Mouse (Mus musculus) cerebral cortex, adult 2 months (tissue): ENCODE results near the gene Agtr1a.

Source experiments
- WGBS: fragments of 180-500 bp; shearing (Covaris S2); methylation state at CpG from one replicate; pipeline ENCODE4 v1.1.7; 2018; 5-methylcytosine and 5-hydroxymethylcytosine counted together

The Agtr1a gene

DNA sequence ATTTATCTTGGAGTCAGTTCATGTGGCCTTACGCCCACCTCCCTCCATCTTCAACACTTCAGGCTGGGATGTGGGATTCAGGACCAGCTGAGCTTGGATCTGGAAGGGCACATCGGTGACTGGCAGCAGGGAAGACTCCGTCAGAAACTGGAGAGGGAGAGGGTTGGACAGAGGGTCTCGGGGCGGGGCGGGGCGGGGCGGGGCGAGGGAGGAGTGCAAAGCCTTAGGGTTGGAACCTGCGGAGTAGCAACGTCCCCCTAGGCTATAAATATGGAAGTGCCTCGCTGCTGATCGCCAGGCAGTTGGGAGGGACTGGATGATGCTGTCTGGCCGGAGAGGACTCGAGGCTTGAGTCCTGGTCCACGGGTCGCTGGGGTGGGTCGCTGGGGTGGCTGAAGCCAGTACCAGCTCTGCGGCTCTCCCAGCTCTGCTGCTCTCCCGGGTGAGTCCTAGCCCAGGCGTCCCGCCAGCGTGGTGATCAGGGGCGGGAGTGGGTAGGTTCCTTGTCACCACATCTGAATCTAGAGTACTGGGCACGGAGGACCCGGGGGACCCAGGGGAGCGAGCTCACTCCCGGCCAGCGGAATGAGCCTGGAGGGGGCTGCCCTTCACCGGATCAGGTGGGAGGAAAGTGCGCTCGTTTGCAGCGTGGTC is at the start of gene Agtr1a:
Gene Agtr1a, plus strand, starts transcription at position 294 of the 654 bp plus-strand sequence.
- WGBS, result 2% methylated on average over 33 of the region's 33 CpGs

DNA sequence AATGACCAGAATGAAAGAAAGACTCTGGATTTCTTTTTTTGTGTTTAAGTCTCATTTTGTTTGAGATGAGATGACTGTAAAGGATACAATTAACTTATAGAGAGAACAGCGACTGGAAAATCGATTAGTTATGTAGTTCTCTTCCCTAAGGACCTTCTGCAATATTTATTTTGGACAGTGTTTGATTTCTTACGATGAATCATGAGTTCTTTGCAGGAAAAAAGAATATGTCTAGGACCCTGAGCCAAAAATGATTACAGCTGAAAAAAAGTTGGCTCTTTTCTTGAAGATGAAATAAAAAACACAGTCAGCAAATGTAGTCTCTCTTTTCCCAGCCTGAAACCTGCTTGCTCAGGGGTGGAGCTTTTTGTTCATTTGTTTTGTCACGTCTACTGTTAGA is 26.0 kb upstream of the Agtr1a start:
- 77% methylated on average over 4 of the region's 4 CpGs for WGBS

DNA sequence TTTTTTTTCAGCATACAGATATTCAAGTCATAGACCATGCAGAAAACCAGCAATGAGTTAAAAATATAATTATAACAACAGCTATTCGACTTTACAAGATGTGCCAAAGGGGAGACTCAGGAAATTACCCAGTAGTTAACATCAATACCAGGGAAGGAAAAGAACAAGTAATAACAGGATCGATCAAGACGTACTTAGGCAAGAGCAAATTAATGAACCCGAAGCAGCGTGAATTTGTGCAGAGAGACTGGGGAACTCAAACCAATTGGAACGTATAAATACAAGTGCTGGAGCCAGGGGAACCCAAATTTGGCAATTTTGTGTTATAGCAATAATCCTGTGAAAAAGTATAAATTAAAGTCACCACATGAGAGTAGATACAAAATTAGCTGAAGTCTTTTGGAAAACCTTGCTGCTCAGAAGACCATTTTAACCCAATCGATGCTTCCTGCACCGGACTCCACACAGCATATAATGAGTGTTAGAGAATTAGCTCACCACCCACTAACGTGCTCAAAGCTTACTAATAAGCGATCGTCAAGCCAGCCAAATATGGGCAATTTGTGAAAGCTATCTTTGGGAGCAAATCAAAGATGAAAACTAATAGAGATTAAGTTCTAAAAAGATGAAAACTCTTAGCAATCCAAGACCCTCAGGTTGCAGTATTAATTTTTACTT is 11.4 kb upstream of the Agtr1a start:
- WGBS, result 44% methylated on average over 11 of the region's 11 CpGs

DNA sequence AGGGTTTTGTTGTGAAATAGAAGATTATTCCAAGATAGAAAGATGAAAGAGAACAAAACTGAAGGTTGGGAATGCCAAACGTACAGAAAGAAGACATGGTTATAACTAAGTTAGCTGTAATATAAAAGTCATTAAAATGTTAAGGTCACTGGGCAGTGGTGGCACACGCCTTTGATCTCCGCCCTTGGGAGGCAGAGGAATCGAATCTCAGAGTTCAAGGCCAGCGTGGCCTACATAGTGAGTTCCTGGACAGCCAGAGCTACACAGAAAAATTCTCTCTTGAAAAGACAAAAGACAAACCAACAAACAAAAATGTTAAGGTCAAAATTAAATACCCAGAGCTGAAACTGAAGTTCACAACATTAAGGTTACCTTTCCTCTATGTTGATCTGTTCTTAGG is 5.2 kb upstream of the Agtr1a start:
- WGBS, result 91% methylated on average over 5 of the region's 5 CpGs

DNA sequence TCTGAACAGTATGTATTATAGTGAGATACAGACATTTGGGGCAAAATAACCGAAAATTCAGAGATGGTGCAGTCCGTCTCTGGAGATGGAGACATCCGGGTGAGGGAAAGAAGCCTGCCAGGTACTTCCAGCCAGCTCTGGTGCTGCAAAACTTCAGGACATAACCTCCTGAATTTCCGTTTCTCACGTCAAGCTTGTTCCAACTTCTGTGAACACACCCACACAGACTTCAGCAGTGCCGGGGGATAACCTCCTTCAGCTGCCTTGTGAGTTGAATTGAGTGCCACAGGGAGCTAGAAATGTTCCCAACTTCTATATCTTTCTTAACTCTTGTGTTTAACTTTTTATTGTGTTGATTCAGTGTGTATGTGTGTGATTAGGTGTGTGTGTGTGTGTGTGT is 4.4 kb upstream of the Agtr1a start:
- 47% methylated on average over 6 of the region's 6 CpGs for WGBS

DNA sequence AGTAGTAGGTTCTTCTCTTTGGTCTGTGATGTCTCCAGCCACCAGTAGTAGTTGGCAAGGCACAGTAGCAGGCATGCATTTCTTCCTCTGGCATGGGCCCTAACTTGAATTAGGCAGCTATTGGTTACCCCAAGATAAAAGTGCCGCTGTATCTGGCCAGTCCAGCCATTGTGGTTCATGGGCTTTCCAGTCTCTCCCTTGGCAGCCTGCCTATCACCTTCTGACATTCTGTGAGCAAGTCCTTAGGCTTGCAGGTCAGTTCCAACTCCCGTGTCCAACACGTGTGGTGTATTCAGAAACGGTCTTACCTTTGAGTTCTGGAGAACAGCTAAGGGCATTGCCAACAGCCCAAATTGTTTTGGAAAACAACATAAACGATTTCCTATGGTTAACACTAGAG is 3.7 kb upstream of the Agtr1a start:
- WGBS, result 82% methylated on average over 5 of the region's 5 CpGs

DNA sequence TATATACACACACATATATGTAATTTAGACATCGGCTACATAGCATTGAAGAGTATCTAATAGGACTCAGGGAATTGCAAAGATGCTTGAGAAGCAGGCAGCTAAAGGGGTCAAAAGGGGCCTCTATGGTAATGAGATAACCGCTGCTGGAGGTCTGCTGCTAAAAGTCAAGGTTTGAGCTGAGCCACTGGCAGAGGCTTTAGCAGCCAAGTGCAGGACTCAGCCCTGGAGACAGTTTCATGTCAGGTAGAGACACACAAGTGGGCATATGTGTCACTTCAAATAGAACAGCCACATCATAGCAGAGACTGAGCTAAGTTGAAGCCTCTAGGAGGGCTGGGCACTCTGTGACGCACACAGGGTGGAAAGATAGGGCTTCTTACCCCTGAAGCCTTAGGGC is 1.6 kb upstream of the Agtr1a start:
- WGBS, result 86% methylated on average over 3 of the region's 3 CpGs

DNA sequence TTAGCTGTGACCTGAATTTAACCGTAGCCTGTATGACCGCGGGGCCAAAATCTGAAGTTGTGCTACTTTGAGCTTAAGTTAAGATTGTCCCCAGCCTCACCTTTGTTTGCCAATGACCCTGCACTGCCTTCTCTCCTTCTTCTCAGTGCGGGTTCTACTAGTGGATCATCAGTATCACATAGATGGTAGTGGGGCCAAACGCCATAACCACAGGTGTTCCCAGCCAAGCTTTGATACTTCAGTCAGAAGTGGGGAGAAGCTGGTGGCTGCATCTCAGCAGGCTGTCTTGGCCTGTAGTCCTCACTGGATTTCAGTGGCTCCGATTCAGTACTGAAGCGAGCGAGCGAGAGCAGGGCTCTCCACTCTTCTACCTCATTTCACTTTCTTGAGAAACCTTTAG is 672 bp downstream of the Agtr1a start:
- WGBS, result 50% methylated on average over 9 of the region's 9 CpGs

DNA sequence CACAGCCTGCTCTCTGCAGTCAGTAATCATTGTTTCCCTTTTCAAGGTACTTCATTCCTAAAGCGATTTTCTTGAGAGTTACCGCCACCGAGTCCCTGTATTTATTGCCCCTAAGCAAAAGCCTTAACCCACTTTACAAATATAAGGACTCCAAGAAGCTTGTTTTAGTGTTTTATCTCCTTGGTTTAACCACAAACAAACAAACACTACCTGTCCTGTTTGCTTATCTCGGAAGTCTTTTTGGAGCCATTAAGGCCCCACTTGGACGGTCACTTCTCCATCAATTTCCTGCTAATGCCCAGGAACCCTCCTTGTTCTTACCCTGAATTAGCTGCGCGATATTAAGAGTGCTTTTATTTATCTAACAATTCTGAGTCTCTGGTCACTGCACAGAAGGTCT is 1.4 kb downstream of the Agtr1a start:
- WGBS, result 87% methylated on average over 7 of the region's 7 CpGs

DNA sequence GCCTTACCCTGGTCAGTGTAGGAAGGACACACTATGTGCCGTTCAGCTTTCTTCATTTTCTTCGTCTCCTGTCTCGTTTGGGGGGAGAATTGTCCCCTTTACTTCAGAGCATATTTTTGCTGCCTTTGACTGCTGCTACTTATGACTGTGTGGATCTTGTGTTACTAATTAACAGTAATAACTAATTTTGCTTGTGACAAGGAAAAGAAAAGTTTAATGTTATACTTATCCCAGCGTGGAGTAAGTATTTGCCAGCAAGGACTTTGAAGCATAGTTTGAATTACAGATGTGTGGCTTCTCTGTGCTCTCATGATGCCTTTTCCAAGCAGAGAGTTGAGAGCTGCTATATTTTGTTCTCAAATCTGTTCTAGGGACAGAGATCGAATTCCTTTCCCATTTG is 2.3 kb downstream of the Agtr1a start:
- 87% methylated on average over 5 of the region's 5 CpGs for WGBS

DNA sequence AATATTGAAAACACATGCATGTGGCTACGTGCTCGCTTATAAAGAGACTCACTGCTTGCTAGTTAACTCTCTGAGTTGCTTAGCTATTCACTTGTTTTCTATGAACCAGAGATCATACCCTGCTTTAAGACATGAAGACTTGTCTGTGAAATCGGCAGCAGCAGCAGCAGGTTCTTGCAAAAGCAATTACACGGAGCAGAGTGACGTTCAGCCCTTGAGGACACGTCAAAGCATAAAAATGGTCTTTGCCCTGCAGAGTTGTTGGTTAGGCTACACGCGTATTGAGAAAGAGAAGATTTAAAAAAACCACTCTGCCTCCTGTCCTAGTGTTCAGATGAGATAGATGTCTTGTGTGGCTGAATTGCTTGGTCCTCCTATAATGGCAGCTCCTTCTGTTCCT is 3.7 kb downstream of the Agtr1a start:
- WGBS, result 96% methylated on average over 8 of the region's 8 CpGs

DNA sequence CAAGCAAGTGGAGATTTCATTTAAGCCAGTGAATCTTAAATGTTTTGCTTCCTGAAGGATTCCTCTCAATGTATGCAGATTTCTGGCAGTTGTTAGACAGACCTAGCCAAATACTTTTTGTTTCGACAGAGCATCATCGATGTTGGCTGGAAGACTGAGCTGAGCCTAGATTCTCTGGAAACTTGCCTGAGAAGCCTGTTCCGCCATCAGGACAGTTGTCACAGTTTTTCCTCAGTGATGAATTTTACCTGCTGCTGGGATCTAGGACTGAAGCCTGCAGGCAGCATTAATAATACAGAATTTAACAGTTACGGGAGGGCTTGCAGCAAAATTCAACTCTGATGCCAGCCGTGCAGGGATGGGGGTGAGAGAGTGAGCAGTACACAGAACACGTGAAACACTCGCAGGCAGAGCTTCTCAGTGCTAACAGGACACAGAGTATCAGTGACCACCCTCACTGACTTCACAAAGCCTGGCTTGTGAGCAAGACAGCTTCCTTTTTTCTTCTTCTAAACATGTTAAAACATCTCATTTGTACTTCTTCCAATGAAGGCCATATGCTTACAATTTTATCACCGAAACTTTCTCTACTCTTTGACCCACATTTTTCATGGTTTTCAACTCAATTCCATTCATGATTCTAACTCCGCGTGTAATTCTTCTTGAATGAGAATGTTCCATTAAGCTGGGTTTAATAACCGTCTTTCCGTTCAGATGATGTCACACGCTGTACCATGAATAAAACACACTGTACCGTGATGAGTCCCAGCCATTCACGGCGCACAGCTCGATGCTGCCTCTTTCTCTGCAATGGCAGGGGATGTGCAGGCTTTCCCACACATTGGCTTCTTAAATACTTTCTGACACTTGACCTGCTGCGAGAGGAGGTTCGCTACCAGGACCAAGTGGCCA is 6.0 kb downstream of the Agtr1a start:
- WGBS, result 48% methylated on average over 19 of the region's 19 CpGs

DNA sequence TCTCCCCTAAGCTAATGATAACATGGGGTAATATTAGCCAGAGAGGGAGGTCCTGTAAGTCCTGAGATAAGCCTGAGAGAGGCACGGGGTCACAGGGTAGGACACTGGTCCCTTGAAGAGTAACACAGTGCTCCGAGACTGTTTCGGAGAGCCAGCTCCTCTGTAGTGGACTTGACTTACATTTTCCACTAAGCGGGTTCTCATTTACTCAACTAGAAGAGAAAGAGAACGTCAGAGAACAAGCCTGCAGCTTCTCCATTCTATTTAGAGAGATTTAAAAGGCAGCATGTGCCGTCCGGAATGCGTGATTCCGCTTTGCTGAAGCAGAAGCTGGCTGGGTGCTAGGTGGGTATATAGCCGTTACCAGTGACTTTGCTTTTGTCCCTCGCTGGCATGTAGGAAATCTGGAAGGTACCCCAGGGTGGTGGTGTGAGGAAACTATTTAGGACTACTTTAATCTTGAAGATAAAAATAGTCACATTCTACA is 9.2 kb downstream of the Agtr1a start:
- WGBS, result 60% methylated on average over 11 of the region's 11 CpGs

DNA sequence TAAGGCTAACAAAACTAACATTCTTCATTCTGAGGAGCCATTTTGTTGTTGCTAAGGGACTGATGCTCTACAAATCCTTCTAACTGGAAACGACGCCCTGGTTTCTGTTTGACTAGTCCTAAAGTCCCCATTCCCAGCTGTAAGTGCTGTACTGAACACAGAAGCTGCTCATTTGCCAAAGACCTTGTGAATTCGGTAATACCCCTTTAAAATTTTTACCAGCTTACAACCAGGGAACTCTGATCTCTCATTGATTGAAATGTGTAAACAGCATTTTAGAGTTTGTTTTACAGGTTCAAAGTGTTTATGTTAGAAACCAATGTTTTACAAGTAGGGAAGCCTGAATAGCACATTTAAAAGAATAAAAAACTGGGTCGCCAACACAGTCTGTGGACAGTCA is 10.6 kb downstream of the Agtr1a start:
- 76% methylated on average over 4 of the region's 4 CpGs for WGBS

DNA sequence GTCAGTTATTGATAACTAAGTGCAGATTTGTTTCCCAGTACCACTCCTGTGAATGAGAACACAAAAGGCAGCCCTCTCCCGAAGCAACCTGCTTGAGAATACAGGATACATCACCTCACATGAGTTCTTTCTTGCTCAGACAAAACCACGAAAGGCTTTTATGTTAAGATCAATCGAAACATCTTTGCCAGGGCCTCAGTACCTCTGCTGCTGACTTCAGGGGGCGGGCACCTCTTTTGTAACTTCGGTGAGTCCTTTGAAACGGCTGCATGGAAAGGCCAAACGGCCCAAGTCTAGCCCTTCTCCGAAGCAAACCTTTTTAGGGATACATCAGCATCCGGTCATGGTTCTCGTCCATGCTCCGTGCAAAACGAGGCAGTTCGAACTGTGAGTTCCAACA is 15.7 kb downstream of the Agtr1a start:
- WGBS, result 76% methylated on average over 13 of the region's 13 CpGs

DNA sequence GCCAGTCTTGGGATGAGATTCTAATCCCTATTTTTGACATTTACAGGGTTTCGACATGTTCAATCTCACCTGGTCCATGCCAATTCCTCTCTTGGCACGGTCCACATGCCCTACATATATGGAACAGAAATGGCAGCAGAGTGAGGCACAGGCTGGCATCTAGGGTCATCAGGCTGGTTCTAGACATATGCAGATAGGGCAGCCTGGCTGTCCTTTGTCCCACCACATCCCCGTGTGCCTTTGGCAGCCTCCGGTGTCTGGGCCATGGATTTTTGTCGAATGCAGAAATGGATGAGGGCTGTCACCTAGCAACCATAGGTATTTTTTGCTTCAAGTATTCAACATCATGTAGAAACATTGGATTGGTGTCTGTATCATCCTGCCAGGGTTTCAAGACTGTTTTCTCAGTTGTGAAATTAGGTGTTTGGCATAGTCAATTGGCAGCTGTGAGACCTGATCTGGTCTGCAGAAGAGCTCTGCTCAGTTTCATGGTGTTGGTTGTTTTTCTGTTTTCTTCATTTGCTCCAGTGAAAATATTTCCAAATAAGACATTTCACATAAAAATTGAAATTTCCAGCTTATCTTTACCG is 18.8 kb downstream of the Agtr1a start:
- WGBS, result 63% methylated on average over 6 of the region's 6 CpGs

DNA sequence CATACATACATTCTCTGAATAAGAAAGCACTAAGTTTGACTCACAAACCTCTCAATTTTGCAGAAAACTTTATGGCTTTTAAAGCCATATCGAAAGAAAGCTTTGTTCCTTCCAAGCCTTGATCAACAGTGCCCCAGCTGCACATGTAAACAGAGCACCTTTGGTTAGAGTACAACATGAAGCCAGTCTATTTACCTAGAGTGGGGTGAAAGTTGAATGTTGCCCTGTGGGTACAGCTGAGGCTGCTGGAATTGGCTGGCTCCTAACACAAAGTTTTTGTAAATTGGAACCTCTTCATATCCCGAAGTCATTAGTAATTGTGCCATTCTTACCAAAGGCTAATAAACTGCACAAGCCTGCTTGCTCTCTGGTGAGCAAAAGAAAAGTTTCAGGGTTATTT is 19.7 kb downstream of the Agtr1a start:
- 92% methylated on average over 2 of the region's 2 CpGs for WGBS

DNA sequence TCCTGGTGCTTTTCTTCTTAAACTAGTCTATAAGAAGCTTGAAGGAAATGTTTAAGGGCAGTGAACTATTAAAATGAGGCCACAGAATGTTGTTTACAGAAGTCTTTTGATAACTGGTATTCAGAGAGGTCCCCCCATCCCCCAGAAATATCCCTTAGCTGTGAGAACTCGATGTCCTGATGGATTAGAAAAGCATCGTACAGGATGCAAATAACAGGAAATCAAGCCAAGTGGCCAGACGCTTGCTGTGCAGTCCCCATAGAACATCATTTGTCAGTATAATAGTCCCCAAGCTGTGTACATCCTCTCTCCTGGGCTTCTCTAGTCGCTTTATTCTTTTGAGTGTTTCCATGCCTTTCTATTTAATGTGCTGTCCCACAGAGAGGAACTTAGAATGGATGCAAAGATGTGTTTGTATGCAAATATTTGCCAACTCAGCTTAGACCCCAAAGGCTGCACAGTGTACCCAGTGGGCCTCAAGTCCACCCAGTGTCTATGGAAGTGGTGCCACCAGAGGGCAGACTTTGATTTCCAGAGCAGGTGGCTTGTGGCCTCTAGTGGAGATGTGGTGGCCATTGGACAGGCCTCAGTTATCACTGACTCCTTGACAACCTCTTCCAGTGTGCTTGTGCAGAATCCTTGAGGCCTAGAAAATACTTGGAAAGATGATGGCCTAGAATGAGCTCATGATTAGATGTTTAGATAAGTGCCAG is 22.4 kb downstream of the Agtr1a start:
- 62% methylated on average over 4 of the region's 4 CpGs for WGBS

DNA sequence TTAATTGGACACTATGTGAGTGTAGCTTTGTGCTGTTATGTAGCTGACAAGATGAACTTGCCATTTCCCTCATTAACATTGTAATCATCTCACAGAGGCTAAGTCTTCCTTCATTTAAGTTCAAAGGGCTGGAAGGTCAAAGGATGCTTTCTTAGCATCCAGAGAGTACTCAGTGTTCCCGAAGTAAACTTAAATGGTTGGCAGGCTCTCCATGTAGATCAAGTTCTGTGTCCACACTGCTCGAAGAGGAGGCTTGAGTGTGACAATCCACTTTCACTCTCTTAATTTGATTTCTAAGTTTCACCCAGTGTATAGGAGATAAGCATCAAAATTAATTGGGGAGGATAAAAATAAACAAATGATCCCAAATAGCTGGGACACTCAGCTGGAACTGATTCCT is 23.6 kb downstream of the Agtr1a start:
- whole genome bisulfite sequencing, result 69% methylated on average over 2 of the region's 2 CpGs

DNA sequence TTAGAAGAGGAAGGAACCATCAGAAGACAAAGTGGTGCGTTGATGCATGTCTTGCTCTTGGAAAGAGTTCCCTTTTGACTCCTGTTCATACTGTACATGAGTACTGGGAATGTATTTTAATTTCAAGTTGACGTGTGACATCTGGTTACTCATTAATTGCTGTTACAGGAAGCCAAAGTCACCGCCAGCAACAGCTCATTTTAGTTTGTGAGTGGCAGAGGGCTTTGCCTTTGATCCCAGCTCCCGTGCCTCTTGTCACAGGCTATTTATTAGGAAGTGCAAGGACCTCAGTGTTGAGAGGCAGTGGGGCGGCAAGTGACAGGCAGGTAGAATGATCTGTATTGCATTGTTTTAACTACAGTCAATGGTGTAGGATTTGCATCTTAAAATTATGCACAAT is 24.8 kb downstream of the Agtr1a start:
- WGBS, result 61% methylated on average over 5 of the region's 5 CpGs

DNA sequence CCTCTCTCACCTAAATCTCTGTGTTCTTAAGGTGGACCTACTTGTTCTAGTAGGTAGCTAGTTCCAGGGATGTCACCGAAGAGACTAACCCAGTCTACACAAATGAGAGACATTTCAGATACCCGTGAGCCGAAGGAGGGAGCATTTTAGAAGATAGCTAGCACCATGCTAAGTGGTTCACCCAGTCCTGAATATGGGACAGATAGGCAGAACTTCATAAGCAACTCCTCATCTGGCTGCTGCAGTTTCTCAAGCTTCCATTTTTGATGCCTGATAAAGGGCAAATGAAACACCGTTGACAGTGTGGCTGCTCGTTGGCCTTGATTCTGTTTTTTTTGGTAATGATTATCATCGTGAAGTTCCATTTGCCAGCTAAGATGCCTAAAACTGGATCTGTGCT is 25.8 kb downstream of the Agtr1a start:
- 92% methylated on average over 6 of the region's 6 CpGs for WGBS
